ENCODE assay signal across 22 mouse cellular contexts in genomic region chr8:35898493-35898892, GRCm38 (mm10).
DNase-seq lines count a peak whose midpoint lies in the region; ATAC-seq and TF ChIP-seq lines count a peak whose summit lies in the region.
"Had no signal": no experiment of that assay in that cellular context is flagged by ENCODE, and none has a peak within 500 bp of the region (broad histone marks: within the 10 kb centered on the region; RNA-seq: fewer than 3 reads in every experiment).

No protein-coding gene starts in this region.

- H3K4me2 ChIP-seq in lung, embryonic 14.5 days = no peak overlapping the region
- H3K4me2 ChIP-seq: forebrain, embryonic 13.5 days; heart, embryonic 13.5 days; hindbrain, embryonic 12.5 days; hindbrain, embryonic 15.5 days had no signal

- DNase-seq in cerebellum, postnatal 14 days = peak; percentile 45 to 49
- no peak for DNase-seq in lung, embryonic 14.5 days
- DNase-seq in lung, postnatal 10 days = no peak
- DNase-seq in lung, postnatal 14 days = peak; percentile 12
- no peak for DNase-seq in lung, postnatal 25 days (ENCODE audit: low spot score)
- DNase-seq: adrenal gland, adult 2 months; adrenal gland, postnatal 14 days; B cell, adult 2 months; gastrocnemius, postnatal 10 days; gastrocnemius, postnatal 36 days; heart, adult 2 months; heart, postnatal 14 days; heart, postnatal 4 days had no signal

- H3K27me3 ChIP-seq in lung, embryonic 14.5 days (ENCODE audit: insufficient read depth, low read length) = no peaks in the 10 kb centered on the region
- H3K27me3 ChIP-seq: forebrain, embryonic 13.5 days; heart, embryonic 13.5 days; hindbrain, embryonic 12.5 days; hindbrain, embryonic 15.5 days had no signal

- no peak for TF ChIP-seq CTCF in lung, embryonic 14.5 days (IDR thresholded peaks at IDR 0.05; ENCODE audit: low read depth)

- ATAC-seq in cerebellum, adult (ENCODE audit: insufficient number of reproducible peaks, low FRiP score, low TSS enrichment) = no peak
- ATAC-seq in lung, embryonic 14.5 days (ENCODE audit: insufficient read depth) = peak; percentile 21; the same call in 1 of the 2 replicates
- ATAC-seq: forebrain, embryonic 13.5 days; forebrain, embryonic 16.5 days; intestine, postnatal 0 days had no signal

- no peaks in the 10 kb centered on the region for H3K36me3 ChIP-seq in lung, embryonic 14.5 days (ENCODE audit: insufficient read depth)
- H3K36me3 ChIP-seq: forebrain, embryonic 10.5 days; heart, embryonic 10.5 days; heart, embryonic 13.5 days; hindbrain, embryonic 12.5 days; hindbrain, embryonic 15.5 days had no signal

- 0 out of 2 replicates have a peak, but pooled peaks cover 2% of the 10 kb centered on the region for H3K4me1 ChIP-seq in lung, embryonic 14.5 days (ENCODE audit: insufficient read depth)
- H3K4me1 ChIP-seq: forebrain, embryonic 13.5 days; hindbrain, embryonic 15.5 days had no signal

- H3K9ac ChIP-seq in lung, embryonic 14.5 days = no peak overlapping the region
- H3K9ac ChIP-seq: forebrain, embryonic 13.5 days; heart, embryonic 13.5 days; hindbrain, embryonic 12.5 days; hindbrain, embryonic 15.5 days had no signal

- H3K27ac ChIP-seq in lung, embryonic 14.5 days (ENCODE audit: low read depth) = no peak overlapping the region
- H3K27ac ChIP-seq: forebrain, embryonic 10.5 days; forebrain, embryonic 13.5 days; heart, adult 2 months; heart, embryonic 10.5 days; heart, embryonic 13.5 days; hindbrain, embryonic 12.5 days; hindbrain, embryonic 15.5 days had no signal

- no peaks in the 10 kb centered on the region for H3K9me3 ChIP-seq in lung, embryonic 14.5 days (ENCODE audit: low read depth, low read length)
- H3K9me3 ChIP-seq: forebrain, embryonic 10.5 days; forebrain, embryonic 13.5 days; heart, embryonic 10.5 days; heart, embryonic 13.5 days; hindbrain, embryonic 12.5 days; hindbrain, embryonic 15.5 days had no signal

- WGBS in lung, embryonic 14.5 days = 62% methylated on average over 3 of the region's 3 CpGs

- H3K4me3 ChIP-seq in lung, embryonic 14.5 days (ENCODE audit: low read depth, low read length) = no peak overlapping the region
- H3K4me3 ChIP-seq: forebrain, embryonic 10.5 days; forebrain, embryonic 13.5 days; heart, adult 2 months; heart, embryonic 10.5 days; heart, embryonic 13.5 days; hindbrain, embryonic 12.5 days; hindbrain, embryonic 15.5 days had no signal

Comparison
In these comparisons a context has a peak if more than half of its experiments do, and no peak if none do; other contexts are left out.
1. DNase-seq: peak in cerebellum, postnatal 14 days (2 of 2) and lung, postnatal 14 days (single experiment); none in lung, embryonic 14.5 days (single experiment), lung, postnatal 10 days (single experiment) and lung, postnatal 25 days (single experiment).